Mouse (Mus musculus): ENCODE results near the gene Ankle1. TPM values are rescaled to one million over a fixed set of nuclear protein-coding genes. Genes with fewer than 3 reads are reported as not detected.

Gene Ankle1
- 0.39 to 1.6 TPM (median 0.60 TPM) in 4 replicates for total RNA-seq (2023)

GRCm38 (mm10) chr8:71405401-71406098, at the start of gene Ankle1:
Gene Ankle1 (plus strand): TSS chr8:71406010.

DNA sequence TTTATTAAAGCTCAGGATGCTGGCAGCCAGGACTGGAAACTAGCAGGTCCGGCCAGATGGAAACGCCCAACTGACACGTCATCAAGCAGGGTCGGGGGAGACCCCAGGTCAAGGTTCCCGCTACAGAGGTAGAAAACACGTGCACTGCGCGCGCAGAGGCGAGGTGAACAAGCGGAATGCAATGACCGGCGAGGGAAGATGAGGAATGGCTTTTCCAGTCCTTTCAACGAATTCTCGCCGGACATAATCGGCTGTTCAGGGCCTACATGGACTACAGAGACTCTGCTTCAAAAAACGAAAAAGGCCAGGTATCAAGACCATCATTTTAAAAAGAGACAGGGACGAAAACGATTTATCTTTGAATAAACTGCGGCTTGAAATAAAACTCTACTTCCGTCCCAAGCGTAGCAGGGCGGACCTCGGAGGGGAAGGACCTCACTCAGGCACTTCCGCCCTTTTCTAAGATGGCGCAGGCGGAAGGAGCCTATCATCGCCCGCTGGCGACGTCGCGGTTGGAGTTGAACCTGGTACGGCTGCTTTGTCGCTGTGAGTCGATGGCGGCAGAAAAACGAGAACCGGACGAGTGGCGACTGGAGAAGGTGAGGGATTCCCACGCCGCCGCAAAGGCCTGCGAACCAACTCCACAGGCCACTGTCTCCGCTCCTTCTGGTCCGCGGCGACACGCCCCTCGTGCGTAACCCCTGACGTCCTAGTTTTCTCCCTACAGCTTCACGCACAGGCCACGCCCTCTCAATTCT, 38.9 kb upstream of the Ankle1 start, which contains the start of gene Use1:
TSS of gene Use1 (plus strand) at position 78 of the 758 bp plus-strand sequence.

GRCm38 (mm10) chr8:71371236-71371848, 34.5 kb upstream of the Ankle1 start, which contains the start of gene Ocel1:
Gene Ocel1 (plus strand): TSS chr8:71371298.

GRCm38 (mm10) chr8:71381421-71381970, 24.3 kb upstream of the Ankle1 start, which contains the start of gene Nr2f6:
Gene Nr2f6 (minus strand): TSS chr8:71381960.

DNA sequence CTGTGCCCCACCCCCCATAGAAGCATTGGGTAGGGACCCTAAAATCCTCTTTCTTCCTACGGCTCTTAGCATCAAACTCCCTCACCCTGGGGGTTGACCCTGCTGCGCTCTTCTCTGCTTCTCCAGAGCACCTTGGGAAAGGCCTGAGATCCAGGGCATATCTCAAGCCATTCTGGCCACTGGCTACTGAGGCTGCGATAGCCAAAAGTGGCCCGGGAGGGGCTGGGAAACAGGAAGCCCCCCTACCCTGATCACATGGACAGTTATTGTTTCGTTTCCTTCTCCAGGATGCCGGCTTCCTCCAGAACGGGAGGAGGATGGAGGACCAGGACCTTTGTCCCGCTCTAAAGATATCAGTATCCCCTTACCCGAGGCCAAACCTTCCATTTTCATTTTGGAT, 10.2 kb upstream of the Ankle1 start, which contains the start of gene Ushbp1:
TSS of gene Ushbp1 (minus strand) at position 174 of the 400 bp plus-strand sequence.

DNA sequence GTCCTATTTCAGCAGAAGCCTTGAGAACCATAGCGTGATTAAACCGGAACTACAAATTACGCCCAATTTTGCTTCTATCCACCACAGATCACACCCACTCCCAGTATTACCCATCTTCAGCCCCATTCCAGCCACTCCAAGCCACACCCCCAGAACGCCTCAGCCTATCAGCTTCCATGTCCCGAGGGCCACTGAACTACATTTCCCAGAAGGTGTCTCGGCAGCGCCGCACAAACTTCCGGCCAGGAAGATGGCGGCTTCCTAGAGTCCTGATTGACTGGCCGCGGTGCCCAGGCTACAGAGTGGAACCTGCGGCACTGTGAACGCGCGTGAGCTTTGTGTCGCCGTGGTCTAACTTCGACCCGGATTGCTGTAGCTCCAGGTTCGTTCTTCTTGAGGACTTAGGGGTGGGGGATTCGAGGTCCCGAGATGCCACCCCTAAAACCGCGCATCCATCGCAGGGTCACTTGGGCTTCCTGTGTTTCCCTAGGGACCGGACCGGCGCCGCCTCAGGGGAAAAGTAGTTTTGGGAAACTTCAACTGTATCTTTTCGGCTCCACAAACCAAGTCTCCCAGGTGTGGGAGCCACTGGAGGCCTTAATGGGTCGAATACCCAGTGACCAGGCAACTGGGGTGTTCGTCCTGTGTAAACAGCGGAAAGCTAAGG, 9.0 kb upstream of the Ankle1 start, which contains the start of gene Babam1:
TSS of gene Babam1 (plus strand) at position 223 of the 667 bp plus-strand sequence.

Other genes with a start within 250 kb of the Ankle1 start
- gene Myo9b, start 133.3 kb upstream of the Ankle1 start, total RNA-seq (2023) = 101 to 110 TPM (median 107 TPM) in 4 replicates
- gene Haus8, start 133.1 kb upstream of the Ankle1 start, total RNA-seq (2023) = 20.3 to 26.3 TPM (median 22.7 TPM) in 4 replicates
- 279 to 295 TPM (median 290 TPM) in 4 replicates for gene Use1, start 39.2 kb upstream of the Ankle1 start, total RNA-seq (2023)
- 16.4 to 24.5 TPM (median 23.0 TPM) in 4 replicates for gene Ocel1, start 34.7 kb upstream of the Ankle1 start, total RNA-seq (2023)
- 12.5 to 15.7 TPM (median 13.8 TPM) in 4 replicates for gene Nr2f6, start 24.1 kb upstream of the Ankle1 start, total RNA-seq (2023)
- gene Ushbp1, start 10.2 kb upstream of the Ankle1 start, total RNA-seq (2023) = not detected in 4 replicates
- gene Babam1, start 9.1 kb upstream of the Ankle1 start, total RNA-seq (2023) = 86.1 to 104 TPM (median 93.2 TPM) in 4 replicates
- gene Abhd8, start 57.6 kb downstream of the Ankle1 start, total RNA-seq (2023) = 12.0 to 14.3 TPM (median 12.5 TPM) in 4 replicates
- 28.3 to 38.5 TPM (median 35.1 TPM) in 4 replicates for gene Mrpl34, start 58.9 kb downstream of the Ankle1 start, total RNA-seq (2023)
- gene Dda1, start 63.2 kb downstream of the Ankle1 start, total RNA-seq (2023) = 100 to 118 TPM (median 108 TPM) in 4 replicates
- 11.7 to 13.0 TPM (median 12.1 TPM) in 4 replicates for gene Ano8, start 80.0 kb downstream of the Ankle1 start, total RNA-seq (2023)
- gene Gtpbp3, start 82.1 kb downstream of the Ankle1 start, total RNA-seq (2023) = 14.6 to 19.6 TPM (median 17.3 TPM) in 4 replicates
- gene Plvap, start 105.7 kb downstream of the Ankle1 start, total RNA-seq (2023) = 0.49 TPM in 1 of 4 replicates, not detected in the others
- gene Ccdc194, start 119.7 kb downstream of the Ankle1 start, total RNA-seq (2023) = not detected in 4 replicates
- 22.0 to 39.0 TPM (median 26.1 TPM) in 4 replicates for gene Bst2, start 131.4 kb downstream of the Ankle1 start, total RNA-seq (2023)
- 33.7 to 43.0 TPM (median 40.6 TPM) in 4 replicates for gene Mvb12a, start 136.9 kb downstream of the Ankle1 start, total RNA-seq (2023)
- gene Tmem221, start 152.9 kb downstream of the Ankle1 start, total RNA-seq (2023) = not detected in 4 replicates
- not detected in 4 replicates for gene Nxnl1, start 160.6 kb downstream of the Ankle1 start, total RNA-seq (2023)
- 9.7 to 12.1 TPM (median 11.2 TPM) in 4 replicates for gene Slc27a1, start 162.9 kb downstream of the Ankle1 start, total RNA-seq (2023)
- 96.6 to 107 TPM (median 102 TPM) in 4 replicates for gene Pgls, start 186.2 kb downstream of the Ankle1 start, total RNA-seq (2023)
- 102 to 133 TPM (median 110 TPM) in 4 replicates for gene Fam129c, start 191.6 kb downstream of the Ankle1 start, total RNA-seq (2023)
- 104 to 123 TPM (median 109 TPM) in 4 replicates for gene Colgalt1, start 205.0 kb downstream of the Ankle1 start, total RNA-seq (2023)

Measured in B cell, adult 62 days (primary cell).